Mouse (Mus musculus) neutrophil, adult 5-6 weeks (primary cell): ENCODE measurements around the gene Tmem53. TPM values are rescaled to one million over a fixed set of nuclear protein-coding genes. Genes with fewer than 3 reads are reported as not detected.

Source experiments
- ATAC-seq: fragments of 151-379, 151-347 bp; 2 replicates; pipeline ENCODE4 v1.8.0; 2017; ENCODE audit warnings: mild to moderate bottlenecking, moderate TSS enrichment; ENCODE audit not compliant: insufficient number of reproducible peaks, poor library complexity, low FRiP score, severe bottlenecking; ENCODE audit errors: extremely low read depth
- total RNA-seq: library from RNA; stranded (forward); fragments of 200-1000 nt; gene quantifications from 2 replicates; pipeline ENCODE4 v1.2.3, GENCODE M21; 2017

Tmem53 gene
- total RNA-seq, 1 experiment from 2014 or later = not detected

DNA sequence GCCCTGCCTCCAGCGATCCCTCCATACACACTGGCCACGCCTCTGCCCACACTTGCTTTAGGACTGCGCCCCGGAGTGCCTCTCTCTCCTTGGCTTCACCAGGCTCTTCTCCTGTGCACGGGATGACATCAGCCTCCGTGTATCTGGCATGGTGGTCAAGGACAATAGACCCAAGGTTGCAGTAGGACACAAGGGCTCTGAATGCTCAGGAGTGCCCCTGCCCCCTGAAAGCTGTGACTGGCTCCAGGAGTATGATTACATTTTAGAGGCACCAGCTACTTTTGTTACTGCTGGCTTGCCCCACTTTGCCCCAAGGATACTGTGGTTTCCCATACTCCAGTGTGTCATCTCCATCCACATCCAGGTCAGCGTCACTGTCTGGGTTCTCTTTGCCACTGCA, 25.9 kb downstream of the Tmem53 start:
- ATAC-seq = no peak

DNA sequence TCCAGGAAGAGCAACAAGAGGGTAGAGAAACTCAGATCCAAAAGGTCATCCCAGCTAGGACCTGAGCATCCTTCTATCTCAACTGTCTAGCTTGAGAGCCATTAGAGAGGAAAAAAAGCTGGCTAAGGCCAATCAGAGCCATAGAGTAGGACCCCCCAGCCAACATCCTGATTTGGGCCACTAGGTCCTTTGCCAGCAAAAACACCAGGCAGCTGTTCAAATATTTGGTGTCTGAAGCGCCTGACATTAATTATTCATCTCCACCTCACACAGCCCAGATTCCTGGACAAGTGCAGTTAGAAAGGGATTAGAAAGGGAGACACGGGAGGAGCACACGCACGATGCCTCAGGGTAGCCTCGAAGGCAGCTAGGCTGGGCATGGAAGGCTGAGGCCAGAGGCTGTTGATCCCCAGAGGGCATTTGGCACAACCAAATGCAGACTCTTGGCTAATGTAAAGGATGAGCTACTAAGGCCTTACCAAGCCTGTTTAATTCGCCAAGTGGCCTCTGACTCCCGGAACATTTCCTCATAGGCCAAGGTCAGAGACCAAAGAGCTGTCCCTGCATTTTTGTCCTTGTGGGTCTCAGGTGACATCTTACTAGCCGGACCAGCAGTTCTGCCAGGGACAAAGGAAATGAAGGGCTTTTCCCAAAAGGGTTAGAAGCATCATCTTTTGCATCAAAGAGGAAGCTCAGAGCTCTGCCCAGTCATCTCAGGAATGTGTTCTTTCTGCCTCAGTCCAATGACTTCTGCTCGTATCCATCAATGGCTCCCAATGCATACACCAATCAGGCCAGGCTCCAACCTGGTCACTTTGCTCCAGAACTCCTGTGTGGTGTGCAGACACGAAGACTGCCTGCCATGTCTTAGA, 26.9 kb downstream of the Tmem53 start:
- no peak for ATAC-seq

DNA sequence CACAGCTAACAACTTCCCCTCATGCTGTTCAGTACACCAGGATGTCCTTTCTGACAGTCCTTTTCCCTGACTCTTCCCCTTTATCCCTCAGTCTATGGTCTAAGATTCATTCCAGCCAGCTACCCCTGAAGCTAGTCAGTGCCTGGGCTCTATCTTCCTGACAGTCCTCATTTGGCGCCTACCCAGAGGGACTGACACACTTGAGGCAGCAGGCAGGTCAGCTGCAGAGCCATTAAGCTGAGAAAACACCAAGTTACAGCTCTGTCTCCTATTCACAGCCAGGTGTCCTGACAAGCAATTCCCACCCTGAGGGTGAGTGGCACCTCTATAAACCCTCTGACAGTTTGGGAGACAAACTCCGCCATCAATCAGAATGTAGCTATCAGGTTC, 27.5 kb downstream of the Tmem53 start:
- ATAC-seq = no peak

DNA sequence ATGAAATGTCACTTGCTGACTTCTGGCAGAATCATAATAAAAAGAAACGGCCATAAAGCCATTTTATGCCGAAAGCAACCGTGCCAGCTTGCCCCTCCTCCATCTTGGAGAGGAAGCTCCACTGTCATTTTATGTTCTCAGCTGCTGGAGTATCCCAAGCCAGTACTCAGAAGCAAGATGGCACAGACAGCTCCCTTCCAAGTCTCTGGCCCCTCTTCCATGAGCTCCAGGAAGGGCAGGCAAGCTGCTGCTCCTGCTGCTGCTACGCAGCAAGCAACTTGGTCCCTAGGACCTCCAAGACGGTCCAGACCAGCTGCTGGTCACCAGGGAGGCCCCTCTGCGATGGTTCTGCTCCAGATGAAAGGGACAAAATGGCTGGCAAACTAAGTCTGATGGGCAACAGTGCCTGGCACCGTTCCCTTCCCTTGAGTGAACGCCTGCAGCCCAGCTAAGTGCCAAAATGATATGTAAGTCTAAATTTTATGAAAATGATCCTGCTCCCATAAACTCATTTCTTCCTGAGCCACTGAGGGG, 28.7 kb downstream of the Tmem53 start:
- no peak for ATAC-seq

DNA sequence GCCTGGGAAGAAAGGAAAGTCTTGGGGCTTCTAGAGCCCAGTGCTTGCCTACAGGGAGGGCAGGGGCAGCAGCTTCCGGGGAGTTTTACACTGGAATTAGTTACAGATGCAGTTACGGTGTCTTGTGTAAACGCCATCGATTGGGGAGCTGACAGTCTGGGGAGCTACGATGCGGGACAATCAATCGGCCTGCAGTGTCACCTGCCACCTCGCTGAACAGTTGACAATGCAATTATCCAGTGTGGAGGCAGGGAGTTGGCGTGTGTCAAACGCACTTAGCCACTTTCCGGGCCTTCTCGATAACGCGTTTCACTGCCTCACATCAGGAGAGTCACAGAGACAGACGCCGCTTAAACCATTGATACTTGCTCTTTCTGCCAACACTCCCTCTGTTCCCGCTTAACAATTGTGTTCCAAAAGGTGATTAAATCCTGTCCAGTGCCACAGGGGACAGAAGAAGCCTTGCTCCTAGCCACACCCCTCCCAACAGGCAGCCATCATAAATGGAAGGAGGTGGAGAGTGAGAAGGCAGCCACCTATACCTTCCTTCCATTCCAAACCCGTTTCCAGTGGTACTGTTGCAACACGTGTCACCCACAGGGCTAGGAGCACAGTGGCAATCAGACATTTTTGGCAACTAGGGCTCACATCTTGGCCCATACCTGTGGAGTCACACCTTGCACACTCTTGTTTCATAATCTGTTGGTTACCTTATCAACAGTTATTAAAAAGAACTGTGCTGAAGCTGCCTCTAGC, 29.5 kb downstream of the Tmem53 start:
- no peak for ATAC-seq

DNA sequence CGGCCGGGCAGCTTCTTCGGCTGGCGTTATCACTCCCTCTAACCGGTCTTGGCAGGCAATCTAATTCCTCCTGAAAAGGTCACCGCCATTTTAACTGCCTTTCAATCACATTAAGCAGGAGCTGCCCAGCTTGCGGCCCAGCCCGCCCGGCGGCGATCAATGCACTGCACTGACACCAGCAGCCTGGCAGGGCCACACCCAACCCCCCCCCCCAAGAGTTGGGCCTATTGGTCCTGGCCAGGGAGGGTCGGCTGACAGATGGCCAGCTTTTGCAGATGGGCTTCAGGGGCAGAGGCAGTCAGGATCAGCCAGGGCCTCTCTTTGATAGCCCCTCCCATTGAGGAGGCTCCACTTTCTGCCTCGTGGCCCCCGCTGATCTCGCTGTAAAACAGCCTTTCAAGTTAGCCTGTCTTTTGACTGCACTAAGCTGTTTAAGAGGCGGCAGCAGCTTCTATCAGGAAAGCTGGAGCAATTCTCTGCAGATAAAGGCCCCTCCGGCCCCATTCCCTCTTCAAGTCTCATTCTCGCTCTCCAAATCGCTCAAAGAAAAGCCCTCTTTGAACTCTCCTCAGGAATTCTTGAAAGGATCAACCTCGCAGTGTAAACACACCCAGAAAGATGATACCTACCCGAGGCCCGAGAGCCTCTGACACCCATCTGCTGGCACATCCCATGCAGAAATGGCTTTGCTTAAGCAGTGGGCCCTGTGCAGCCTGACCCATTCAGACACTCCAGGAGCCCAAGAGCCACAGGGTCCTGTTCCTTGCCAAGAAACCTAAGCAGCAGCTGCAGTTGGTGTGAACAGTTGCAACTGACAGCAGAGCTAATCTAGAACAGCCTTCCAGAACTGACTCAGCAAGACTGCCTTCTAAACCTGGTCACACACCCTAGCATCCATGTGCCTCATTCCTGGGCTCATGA, 31.8 kb downstream of the Tmem53 start:
- ATAC-seq = no peak

DNA sequence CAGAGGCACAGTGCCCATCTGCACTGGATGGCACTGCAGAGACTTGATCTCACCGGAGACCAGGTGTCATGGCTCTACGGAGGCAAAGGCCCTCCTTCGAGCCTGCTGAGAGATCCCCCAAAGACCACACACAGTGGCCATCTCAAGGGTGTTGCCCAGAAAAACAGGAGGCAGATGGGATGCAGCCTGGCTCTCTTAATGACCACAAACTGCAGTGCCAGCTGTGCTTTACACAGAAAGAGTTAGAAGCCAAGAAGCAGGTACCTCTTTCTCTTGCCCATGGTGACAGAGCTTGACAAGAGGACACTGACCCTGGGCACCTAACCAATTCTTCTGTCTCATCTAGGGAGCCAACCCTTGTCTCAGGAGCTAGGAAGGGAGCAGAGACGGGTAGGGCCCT, 32.6 kb downstream of the Tmem53 start:
- ATAC-seq = no peak

DNA sequence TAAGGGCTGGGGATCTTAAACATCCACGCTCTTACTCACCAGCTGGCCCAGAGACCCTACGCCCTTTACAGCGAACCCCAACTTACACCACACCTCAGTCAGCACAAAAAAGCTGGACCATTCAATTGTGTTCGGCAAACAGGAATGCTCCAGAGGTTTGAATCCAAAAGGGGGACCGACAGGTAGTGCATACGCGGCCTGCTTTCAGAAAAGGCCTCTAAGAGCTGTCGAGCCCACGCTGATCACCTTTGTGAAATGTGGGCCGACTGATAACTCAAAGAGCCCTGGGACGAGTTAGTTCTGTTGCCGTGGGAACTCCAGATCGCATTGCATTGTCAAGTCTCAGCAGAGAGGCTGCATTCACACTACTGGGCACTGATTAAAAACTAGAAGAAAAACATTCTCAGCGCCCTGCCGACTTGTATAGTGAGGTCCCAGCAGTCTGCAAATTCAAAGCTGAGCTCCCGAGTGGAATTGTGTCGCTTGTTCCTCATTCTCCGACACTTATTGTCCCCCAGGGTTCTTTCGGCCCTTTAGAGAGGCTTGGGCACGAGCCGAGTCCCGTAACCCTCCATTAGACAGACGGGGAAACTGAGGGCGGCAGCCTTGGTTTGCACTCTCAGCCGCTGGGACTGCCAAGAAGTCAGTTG, 36.7 kb downstream of the Tmem53 start:
- no peak for ATAC-seq

DNA sequence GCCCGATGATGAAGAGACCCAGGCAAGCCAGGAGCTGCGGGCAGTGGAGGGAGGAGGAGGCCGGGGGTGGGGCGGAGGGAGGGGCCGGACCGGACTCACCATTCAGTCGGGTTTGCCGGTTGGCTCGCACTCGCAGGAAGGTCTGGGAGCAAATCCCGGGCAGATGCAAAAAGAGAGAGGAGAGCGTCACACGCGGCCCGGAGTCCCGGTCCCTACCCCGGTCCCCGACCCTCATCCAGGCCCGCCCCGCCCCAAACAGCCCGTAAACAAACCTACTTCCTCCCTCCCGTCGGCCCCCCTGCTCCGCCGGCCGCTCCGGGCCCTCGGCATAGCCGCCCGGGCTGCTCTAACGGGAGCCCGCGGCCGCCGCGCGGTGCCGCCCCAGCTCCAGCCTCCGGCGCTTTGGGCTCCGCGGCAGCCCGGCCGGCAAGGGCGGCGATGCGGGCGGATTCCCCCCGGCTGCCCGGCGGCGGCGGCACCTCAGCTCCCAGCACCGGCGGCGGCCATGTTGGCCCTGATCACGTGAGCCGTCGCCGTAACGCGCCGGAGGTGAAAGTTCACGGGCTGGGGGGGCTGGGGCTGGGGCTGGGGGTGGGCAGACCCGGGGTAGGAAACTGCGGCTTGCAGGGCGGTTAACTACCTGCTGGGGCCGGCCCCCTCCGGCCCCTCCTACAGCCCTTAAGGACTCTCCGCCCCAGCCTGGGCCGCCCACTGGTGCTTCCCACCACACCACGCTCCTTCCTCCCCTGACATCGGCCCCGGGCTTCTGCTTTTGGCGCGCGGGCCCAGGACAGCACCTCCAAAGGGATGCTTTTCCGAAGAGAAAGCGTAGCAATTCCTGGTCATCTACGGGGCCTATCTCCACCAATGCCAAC, 37.4 kb downstream of the Tmem53 start:
- ATAC-seq = peak; percentile 88

DNA sequence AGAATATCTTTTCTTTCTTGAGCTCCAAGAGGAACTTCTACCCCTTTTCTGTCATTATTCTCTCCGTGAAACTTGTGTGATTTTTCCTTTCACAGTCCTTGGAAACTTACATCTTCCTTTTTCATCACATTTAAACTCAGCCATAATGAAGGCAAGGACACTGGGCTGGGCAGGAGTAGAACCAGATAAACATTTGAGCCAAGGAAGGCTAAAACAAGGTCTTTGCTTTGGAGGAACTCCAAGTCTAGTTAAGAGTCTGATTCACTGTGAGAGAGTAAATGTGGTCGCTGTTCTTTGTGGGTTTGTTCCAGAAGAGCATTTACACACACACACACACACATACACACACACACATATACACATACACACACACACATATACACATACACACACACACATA, 39.9 kb downstream of the Tmem53 start:
- no peak for ATAC-seq

DNA sequence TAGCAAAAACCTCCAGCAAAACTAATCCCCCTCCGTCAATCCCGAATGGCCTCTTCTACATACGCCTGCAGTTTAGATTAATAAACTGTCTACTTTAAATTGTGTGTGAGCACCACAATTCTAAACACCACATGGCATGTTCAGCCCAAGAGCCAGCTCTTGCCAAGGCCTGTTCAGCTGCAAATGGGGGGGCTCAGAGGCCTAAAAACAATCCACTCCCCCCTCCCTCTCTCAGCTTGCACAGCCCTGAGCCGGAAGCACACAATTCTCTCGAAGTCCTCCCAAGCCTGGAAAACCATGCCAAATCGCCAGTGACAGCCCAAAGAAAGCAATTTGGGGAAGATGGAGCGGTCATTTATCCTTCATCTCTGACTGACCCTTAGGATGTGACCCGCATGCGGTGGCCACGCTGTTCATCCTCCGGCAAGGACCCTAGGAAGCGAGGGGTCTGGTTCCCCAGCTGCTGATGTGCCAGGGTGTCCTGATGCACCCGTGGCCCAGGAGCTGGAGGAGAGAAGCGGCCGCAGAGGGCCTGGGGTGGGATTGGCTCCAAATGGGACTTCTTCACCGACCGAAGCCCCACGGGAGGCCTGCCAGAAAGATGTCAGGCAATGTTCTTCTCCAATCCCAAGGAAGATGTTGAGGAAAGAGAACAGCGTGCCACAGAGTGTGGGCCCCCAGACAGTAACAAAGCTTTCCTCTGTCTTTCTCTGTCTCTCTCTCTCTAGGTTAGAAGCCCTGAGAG, 45.3 kb downstream of the Tmem53 start:
- ATAC-seq = no peak

DNA sequence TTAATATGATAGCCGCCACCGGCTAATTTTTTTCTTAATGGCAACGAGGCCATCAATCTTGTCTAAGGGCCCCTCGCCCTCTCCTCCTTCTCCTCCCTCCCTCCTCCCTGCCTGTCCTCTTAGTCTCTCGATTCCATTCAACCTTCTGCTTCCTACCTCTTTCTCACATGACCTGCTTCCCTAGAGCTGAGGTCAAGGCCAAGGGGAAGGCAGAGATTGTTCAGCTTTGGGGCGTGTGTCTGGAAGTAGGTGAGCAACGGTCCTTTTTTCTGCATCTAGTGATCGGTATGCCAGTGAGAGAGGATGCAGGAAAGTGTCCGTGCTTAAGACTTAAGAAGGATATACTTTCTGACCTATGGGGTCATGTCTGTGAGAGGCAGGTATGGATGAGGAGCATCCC, 46.1 kb downstream of the Tmem53 start:
- ATAC-seq = no peak

DNA sequence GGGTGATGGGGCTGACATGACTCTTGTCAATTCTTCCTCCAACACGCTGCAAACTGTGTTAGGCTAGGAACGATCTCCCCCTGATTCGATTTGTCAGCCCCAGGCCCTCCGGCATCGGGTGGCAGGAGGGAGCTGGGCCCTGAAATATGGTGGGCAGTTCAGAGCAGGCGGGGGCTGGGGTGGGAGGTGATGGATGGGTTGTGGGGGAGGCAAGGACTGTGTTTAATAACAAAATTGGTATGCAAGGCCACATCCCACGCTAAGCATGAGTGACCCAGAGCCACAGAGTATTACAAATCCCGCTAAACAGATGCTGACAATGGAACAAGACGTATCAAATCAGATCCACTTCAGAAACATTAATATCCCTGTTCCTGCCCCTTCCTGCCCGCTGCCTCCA, 48.2 kb downstream of the Tmem53 start:
- ATAC-seq = no peak

DNA sequence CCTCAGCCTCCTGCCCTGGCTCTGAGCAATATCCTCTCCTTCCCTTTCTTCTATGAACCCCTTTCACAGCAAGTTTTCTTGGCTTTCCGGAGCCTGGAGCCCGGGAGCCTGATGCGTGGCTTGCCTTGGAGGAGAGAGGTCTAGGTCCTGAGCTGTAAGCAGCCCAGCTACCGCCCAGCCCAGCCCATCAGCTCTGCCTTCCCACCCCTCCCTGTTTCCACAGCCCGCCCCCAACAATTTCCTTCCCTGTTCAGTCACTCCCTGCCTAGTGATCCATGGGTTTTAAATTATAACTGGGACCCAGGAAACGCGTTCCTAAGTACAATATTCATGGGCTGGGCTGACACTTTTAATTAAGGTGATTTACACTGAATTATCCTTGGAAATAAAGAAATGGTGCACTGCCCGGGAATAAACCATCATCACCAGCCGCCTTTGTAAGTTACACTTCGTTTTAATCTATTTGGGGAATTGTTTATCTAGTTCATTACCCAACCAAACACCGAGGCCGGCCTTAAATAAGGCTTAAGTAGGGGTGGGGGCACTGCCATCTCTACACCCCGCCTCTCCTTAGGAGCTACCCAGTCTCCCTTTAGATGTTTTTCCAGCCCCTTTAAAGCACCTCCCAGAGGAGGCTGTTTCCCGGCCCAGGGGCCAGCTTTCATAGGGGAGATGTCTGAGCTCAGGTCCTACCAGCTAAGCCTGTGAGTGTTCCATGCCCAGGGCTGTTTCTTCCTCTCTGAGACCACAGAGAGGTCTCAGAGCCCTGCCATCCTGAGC, 50.5 kb downstream of the Tmem53 start:
- ATAC-seq = no peak

DNA sequence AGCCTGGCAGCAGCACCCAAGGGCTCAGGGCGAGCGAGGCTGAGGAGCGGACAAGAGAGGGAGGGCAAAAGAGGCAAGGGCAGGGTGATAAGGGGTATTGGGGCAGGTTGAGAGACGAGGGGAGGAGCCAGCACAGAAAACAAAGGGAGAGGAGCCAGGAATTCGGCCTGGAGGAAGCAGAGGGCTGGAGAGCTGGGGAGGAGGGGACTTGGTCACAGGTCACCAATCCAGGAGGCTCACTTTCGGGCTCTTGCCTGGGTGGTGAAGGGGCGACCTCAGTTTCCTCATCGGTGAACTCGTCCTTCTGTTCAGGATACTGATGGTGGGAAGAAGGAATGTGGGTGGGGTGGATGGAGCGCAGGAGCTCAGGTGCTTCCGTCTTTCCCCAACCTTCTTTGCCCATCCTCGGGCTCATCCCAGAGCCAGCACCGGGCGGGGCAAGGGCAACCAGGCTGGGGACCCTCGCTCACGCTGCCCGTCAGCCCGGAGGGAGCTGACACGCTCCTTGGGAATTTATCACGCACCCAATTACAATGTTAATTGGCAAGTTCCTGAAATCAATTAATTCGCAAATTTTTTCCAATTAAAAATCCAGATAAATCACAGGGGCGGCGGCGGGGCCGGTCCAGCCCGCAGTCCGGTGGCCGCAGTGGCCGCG, 52.0 kb downstream of the Tmem53 start:
- ATAC-seq = no peak
